Mouse (Mus musculus): ENCODE results near the gene Nudc. TPM values are rescaled to one million over a fixed set of nuclear protein-coding genes. Genes with fewer than 3 reads are reported as not detected.

The Nudc gene
- polyA plus RNA-seq (2015; fragmentation: Nextera tagmentation; extraction: Ambion mirVana): 246 and 265 TPM in 2 replicates

DNA sequence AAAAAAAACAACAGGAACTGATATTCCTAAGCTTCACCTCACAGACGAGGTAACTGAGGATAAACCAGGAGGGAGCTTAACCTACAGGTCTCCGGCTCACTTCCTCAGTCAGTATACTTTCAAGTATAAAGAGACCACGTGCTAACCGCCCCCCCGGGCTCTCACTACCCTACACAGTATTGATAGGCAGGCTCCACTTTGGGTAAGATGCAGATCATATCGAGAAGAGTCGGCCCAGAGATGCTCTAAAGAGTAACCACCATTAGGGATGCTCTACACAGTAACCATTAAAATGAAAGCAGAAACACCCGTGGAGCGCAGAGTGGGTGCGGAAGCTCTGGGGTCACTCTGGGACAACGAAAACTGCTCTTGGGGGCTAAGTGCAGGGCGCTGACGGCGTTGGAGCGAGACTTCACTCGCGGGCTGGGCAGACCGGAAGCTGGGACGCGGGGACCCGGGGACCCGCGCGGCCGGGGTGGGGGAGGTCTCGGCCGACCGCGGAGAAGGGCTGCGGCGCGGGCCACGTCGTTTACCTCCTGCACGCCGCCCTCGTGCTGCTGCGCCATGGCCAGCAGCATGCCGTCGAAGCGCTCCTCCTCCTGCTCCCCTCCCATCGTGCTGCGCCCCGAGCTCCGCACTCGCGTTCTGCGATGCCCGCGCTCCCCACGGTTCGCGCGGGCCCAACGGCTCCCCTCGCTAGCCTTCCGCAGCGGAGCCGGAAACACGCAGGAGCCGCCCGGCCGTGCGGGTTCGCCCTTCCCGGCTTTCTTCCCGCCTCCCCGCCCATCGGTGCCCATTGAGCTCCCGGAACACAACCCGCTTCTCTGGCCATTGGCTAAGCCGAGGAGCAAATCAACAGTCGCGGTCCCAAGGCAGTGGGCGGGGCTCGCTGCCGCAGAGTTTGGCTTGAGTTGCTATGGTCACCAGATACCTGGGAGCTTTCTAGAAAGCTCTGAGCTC, at the start of gene Nudc:
Nudc (minus strand) TSS at position 725 of the 960 bp plus-strand sequence.
- under 1% methylated on average over 51 of the region's 77 CpGs for WGBS
- ATAC-seq: peak; percentile 100
- Histone ChIP-seq H3K27ac (ENCODE audit: low read depth, low read length) (peak within 1 kb of the TSS; percentile 78), H3K4me2 (ENCODE audit: low read length) (peak within 1 kb of the TSS; percentile 87), H3K4me1 (ENCODE audit: control insufficient read depth, insufficient read depth, low read depth, low read length) (peaks cover 13% of the 10 kb centered on the region), H3K36me3 (ENCODE audit: control insufficient read depth, insufficient read depth, low read length) (peaks cover under 1% of the 10 kb centered on the region; the same call in 1 of the 2 replicates), H3K27me3 (replicated peaks; ENCODE audit: control insufficient read depth, insufficient read depth, low read length) (no peaks in the 10 kb centered on the region), H3K4me3 (ENCODE audit: low read length) (peak within 1 kb of the TSS; percentile 80), H3K9me3 (ENCODE audit: control insufficient read depth, low read length) (no peaks in the 10 kb centered on the region), H3K9ac (ENCODE audit: low read depth, low read length) (peak within 1 kb of the TSS; percentile 84)

DNA sequence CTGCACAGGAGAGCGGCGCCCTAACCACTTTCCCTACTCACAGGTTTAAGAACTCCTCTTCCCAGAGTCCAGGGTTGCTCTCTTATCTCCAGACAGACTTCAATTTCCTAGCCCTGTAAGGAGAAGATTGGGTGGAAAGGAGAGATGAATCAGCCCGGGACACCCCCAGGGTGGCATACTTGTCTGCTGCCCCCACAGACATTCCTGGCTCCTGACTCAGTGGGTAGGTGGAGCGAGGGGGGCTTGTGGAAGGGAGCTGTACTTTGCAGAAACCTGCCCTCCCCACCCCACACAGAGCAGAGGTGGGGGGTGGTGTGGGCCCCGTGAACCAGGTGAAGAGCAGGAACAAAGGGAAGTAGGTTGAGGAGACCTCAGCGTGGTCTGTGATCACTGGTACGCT, 49.7 kb upstream of the Nudc start:
- no peak for ATAC-seq
- Histone ChIP-seq H3K36me3 (ENCODE audit: control insufficient read depth, insufficient read depth, low read length) (peaks cover 5% of the 10 kb centered on the region; the same call in 1 of the 2 replicates), H3K27ac (ENCODE audit: low read depth, low read length) (no peak overlapping the region), H3K4me2 (ENCODE audit: low read length) (no peak overlapping the region), H3K9ac (ENCODE audit: low read depth, low read length) (no peak overlapping the region), H3K4me1 (ENCODE audit: control insufficient read depth, insufficient read depth, low read depth, low read length) (peaks cover 9% of the 10 kb centered on the region; the same call in 1 of the 2 replicates), H3K4me3 (ENCODE audit: low read length) (no peak overlapping the region), H3K9me3 (ENCODE audit: control insufficient read depth, low read length) (no peaks in the 10 kb centered on the region), H3K27me3 (replicated peaks; ENCODE audit: control insufficient read depth, insufficient read depth, low read length) (peaks cover 24% of the 10 kb centered on the region)
- WGBS: 75% methylated on average over 7 of the region's 7 CpGs

DNA sequence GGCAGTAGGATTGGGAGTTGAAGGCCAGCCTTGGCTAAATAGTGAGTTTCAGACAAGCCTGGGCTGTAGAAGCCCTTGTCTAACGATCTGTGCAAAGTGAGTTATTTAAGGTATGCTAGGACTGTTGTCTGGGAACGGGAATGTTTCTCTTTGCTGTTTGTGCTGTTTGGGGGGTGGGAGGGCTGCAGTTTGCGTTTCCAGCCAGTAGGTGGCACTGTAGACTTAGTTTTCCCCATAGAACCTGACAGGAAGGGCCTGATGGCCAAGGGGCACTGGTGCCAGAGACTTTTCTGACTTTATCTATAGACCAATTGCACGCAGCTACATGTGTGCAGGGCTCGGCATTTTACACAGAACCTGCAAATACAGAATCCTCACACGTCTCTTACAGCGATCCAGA, 46.8 kb upstream of the Nudc start:
- Histone ChIP-seq H3K4me2 (ENCODE audit: low read length) (no peak overlapping the region), H3K9me3 (ENCODE audit: control insufficient read depth, low read length) (no peaks in the 10 kb centered on the region), H3K4me1 (ENCODE audit: control insufficient read depth, insufficient read depth, low read depth, low read length) (no peaks in the 10 kb centered on the region), H3K27me3 (replicated peaks; ENCODE audit: control insufficient read depth, insufficient read depth, low read length) (no peaks in the 10 kb centered on the region), H3K9ac (ENCODE audit: low read depth, low read length) (no peak overlapping the region), H3K4me3 (ENCODE audit: low read length) (no peak overlapping the region), H3K36me3 (ENCODE audit: control insufficient read depth, insufficient read depth, low read length) (peaks cover 19% of the 10 kb centered on the region), H3K27ac (ENCODE audit: low read depth, low read length) (no peak overlapping the region)
- 33% methylated on average over 7 of the region's 7 CpGs for WGBS
- ATAC-seq: peak; percentile 30; the same call in 1 of the 2 replicates

DNA sequence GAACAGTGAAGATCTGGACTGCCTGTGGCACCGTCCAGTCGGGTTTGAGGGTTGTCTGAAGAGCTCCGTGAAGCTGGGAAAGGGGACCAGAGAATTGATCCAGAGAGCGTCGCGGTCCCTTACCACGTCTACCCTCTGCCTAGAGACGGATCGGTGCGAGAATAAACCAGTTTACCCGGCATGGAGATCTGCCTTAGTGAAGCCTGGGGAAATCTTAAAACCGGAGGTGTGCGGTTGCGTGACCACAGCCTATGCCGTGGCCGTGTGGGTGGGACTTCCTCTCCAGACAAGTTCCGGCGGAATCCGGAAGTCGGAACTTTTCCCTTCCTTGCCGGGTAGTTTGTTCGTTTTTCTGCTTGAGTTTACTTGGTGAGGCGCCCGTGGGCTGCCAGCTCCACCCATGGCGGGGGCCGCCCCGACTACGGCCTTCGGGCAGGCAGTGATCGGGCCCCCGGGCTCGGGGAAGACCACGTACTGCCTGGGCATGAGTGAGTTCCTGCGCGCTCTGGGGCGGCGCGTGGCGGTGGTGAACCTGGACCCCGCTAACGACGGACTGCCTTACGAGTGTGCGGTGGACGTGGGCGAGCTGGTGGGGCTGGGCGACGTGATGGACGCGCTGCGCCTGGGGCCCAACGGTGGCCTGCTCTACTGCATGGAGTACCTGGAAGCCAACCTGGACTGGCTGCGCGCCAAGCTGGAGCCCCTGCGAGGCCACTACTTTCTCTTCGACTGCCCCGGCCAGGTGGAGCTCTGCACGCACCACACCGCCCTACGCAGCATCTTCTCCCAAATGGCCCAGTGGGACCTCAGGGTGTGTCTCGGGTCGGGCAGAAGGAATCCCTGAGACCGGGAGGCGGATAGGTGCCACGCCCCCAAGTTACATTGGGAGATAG, 38.5 kb upstream of the Nudc start, which contains the start of gene Gpn2:
Gpn2 (plus strand) TSS at position 304 of the 893 bp plus-strand sequence.
- Histone ChIP-seq H3K36me3 (ENCODE audit: control insufficient read depth, insufficient read depth, low read length) (peaks cover 28% of the 10 kb centered on the region), H3K27me3 (replicated peaks; ENCODE audit: control insufficient read depth, insufficient read depth, low read length) (no peaks in the 10 kb centered on the region), H3K4me3 (ENCODE audit: low read length) (peak within 1 kb of the TSS; percentile 85), H3K4me2 (ENCODE audit: low read length) (peak within 1 kb of the TSS; percentile 100), H3K27ac (ENCODE audit: low read depth, low read length) (peak within 1 kb of the TSS; percentile 85), H3K4me1 (ENCODE audit: control insufficient read depth, insufficient read depth, low read depth, low read length) (peaks cover 12% of the 10 kb centered on the region), H3K9me3 (ENCODE audit: control insufficient read depth, low read length) (no peaks in the 10 kb centered on the region), H3K9ac (ENCODE audit: low read depth, low read length) (peak within 1 kb of the TSS; percentile 91)
- ATAC-seq: peak; percentile 92
- WGBS: 2% methylated on average over 65 of the region's 65 CpGs

DNA sequence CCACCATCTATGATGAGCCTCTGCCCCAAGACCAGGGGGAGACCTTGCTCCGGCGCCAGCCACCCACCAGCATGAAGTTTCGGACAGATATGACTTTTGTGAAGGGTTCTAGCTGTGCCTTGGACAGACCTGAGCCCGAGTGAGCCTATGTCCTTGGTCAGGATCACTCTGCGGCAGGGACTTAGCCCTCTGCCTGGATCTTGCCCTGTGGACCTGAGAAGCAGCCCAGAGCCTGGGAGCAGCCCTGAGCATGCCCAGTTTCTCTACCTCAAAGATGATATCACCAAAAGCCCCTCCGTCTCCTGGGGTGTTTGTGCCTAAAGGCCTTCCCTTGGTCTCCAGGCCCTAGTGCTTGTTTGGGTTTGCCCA, 37.9 kb upstream of the Nudc start:
- no peaks in the 10 kb centered on the region for H3K9me3 ChIP-seq (ENCODE audit: control insufficient read depth, low read length)
- H3K36me3 ChIP-seq (ENCODE audit: control insufficient read depth, insufficient read depth, low read length): peaks cover 29% of the 10 kb centered on the region
- H3K4me2 ChIP-seq (ENCODE audit: low read length): peak overlapping the region; percentile 100
- 68% methylated on average over 6 of the region's 6 CpGs for WGBS
- H3K4me1 ChIP-seq (ENCODE audit: control insufficient read depth, insufficient read depth, low read depth, low read length): peaks cover 12% of the 10 kb centered on the region
- H3K9ac ChIP-seq (ENCODE audit: low read depth, low read length): peak overlapping the region; percentile 91
- H3K27ac ChIP-seq (ENCODE audit: low read depth, low read length): peak overlapping the region; percentile 85
- H3K4me3 ChIP-seq (ENCODE audit: low read length): peak overlapping the region; percentile 85
- no peaks in the 10 kb centered on the region for H3K27me3 ChIP-seq (replicated peaks; ENCODE audit: control insufficient read depth, insufficient read depth, low read length)
- 0 out of 2 replicates have a peak, but pooled peaks have one; percentile 24 for ATAC-seq

DNA sequence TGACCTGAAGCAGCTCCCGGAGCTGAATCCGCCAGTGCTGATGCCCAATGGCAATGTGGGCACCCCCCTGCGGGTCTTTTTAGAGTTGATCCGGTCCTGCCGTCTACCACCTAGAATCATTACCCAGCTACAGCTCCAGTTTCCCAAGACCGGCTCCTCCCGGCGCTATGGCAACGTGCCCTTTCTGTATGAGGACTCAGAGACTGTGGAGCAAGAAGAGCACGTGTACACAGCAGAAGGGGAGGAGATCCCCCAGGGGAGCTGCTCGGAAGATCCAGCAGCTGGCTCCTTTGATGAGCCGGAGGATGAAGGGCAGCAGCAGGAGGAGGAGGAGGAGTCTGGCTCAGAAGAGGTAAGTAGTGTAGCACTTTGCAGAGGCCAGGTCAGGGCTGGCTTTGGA, 32.2 kb upstream of the Nudc start:
- WGBS: 59% methylated on average over 12 of the region's 12 CpGs
- Histone ChIP-seq H3K4me3 (ENCODE audit: low read length) (no peak overlapping the region), H3K9ac (ENCODE audit: low read depth, low read length) (no peak overlapping the region), H3K4me2 (ENCODE audit: low read length) (no peak overlapping the region), H3K4me1 (ENCODE audit: control insufficient read depth, insufficient read depth, low read depth, low read length) (peaks cover 7% of the 10 kb centered on the region), H3K36me3 (ENCODE audit: control insufficient read depth, insufficient read depth, low read length) (peaks cover 24% of the 10 kb centered on the region), H3K9me3 (ENCODE audit: control insufficient read depth, low read length) (no peaks in the 10 kb centered on the region), H3K27me3 (replicated peaks; ENCODE audit: control insufficient read depth, insufficient read depth, low read length) (no peaks in the 10 kb centered on the region), H3K27ac (ENCODE audit: low read depth, low read length) (no peak overlapping the region)
- no peak for ATAC-seq

DNA sequence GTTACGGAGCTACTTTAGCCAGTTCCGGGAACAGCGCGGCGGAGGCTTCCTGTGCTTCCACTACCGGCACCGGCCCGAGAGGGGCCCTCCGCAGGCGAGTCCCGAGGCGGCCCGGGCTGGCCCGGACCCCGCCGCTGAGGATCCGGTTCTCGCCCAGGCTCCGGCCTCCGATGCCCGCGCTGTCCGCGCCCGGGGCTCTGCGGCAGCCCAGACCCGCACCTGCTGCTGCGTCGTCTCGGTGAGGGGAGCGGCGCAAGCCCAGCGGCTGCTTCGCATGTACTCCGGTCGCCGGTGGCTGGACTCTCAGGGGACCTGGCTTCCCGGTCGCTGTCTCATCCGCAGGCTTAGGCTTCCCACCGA, 29.0 kb upstream of the Nudc start:
- H3K36me3 ChIP-seq (ENCODE audit: control insufficient read depth, insufficient read depth, low read length): peaks cover 12% of the 10 kb centered on the region
- H3K4me1 ChIP-seq (ENCODE audit: control insufficient read depth, insufficient read depth, low read depth, low read length): peaks cover 7% of the 10 kb centered on the region
- under 1% methylated on average over 41 of the region's 41 CpGs for WGBS
- 0 out of 2 replicates have a peak overlapping the region, but pooled peaks have one; percentile 37 for H3K27ac ChIP-seq (ENCODE audit: low read depth, low read length)
- ATAC-seq: peak; percentile 65
- no peaks in the 10 kb centered on the region for H3K27me3 ChIP-seq (replicated peaks; ENCODE audit: control insufficient read depth, insufficient read depth, low read length)
- peak overlapping the region; percentile 73 for H3K4me2 ChIP-seq (ENCODE audit: low read length)
- peak overlapping the region; percentile 76 for H3K9ac ChIP-seq (ENCODE audit: low read depth, low read length)
- H3K9me3 ChIP-seq (ENCODE audit: control insufficient read depth, low read length): no peaks in the 10 kb centered on the region
- peak overlapping the region; percentile 96 for H3K4me3 ChIP-seq (ENCODE audit: low read length)

DNA sequence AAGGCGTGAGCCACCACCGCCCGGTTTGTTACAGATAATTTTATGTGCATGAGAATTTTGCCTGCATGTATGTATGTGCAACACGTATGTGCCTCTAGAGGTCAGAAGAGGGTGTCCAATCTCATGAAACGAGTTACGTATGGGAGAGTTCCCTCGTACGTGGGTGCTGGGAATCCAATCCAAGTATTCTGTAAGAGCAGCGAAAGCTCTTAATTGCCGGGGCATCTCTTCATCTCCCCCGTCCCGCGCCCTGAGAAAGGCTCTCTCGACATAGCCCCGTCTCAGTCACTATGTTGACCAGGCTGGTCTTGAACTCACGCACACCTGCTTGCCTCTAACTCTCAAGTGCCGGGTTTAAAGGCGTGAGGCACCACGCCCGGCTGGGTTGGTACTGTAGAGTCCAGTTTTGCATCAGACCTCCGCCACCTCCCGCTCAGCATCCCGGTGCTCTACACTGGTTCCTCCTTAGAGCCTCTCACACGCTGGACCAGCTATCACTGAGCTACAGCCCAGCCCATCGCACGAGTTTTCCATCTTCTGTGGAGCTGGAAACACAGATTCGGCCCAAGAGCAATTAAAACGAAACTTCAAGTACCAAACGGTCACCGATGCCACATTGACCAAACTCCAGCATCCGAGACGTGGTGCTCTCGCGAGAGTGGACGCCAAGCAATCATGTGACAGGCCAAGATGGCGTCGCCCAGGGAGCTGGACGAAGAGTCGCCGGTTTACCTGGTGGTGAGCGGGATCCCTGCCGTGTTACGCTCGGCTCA, 28.5 kb upstream of the Nudc start, which contains the start of gene Gpatch3:
Gpatch3 (plus strand) TSS at position 676 of the 773 bp plus-strand sequence.
- Histone ChIP-seq H3K27me3 (replicated peaks; ENCODE audit: control insufficient read depth, insufficient read depth, low read length) (no peaks in the 10 kb centered on the region), H3K36me3 (ENCODE audit: control insufficient read depth, insufficient read depth, low read length) (peaks cover 10% of the 10 kb centered on the region), H3K4me1 (ENCODE audit: control insufficient read depth, insufficient read depth, low read depth, low read length) (peaks cover 7% of the 10 kb centered on the region), H3K4me2 (ENCODE audit: low read length) (peak within 1 kb of the TSS; percentile 73), H3K9ac (ENCODE audit: low read depth, low read length) (peak within 1 kb of the TSS; percentile 76), H3K9me3 (ENCODE audit: control insufficient read depth, low read length) (no peaks in the 10 kb centered on the region), H3K27ac (ENCODE audit: low read depth, low read length) (peak within 1 kb of the TSS; percentile 84), H3K4me3 (ENCODE audit: low read length) (peak within 1 kb of the TSS; percentile 96)
- WGBS: 5% methylated on average over 44 of the region's 44 CpGs
- ATAC-seq: peak; percentile 93
